Mouse (Mus musculus): ENCODE measurements around the gene Cd59b. TPM values are rescaled to one million over a fixed set of nuclear protein-coding genes. Genes with fewer than 3 reads are reported as not detected.

Cd59b gene
- polyA plus RNA-seq, 1 experiment from 2014 or later: 12.3 TPM

GRCm38 (mm10) chr2:104120312-104120711, 50.7 kb downstream of the Cd59b start:
- in situ Hi-C loops (cut with MboI; ENCODE audit: low pct_unique_long_range_greater_than_20kb): loop anchor here (10.0 kb wide), 1 partner anchor 86 kb away; no protein-coding TSS in a partner anchor
- no peak for ATAC-seq
- H3K27me3 ChIP-seq: no peaks in the 10 kb centered on the region
- POLR2A ChIA-PET: no interaction called here
- CTCF ChIA-PET: no interaction called here
- DNase-seq (ENCODE audit: low read depth, low spot score): no peak
- no peak for TF ChIP-seq CTCF (IDR thresholded peaks at IDR 0.05)

DNA sequence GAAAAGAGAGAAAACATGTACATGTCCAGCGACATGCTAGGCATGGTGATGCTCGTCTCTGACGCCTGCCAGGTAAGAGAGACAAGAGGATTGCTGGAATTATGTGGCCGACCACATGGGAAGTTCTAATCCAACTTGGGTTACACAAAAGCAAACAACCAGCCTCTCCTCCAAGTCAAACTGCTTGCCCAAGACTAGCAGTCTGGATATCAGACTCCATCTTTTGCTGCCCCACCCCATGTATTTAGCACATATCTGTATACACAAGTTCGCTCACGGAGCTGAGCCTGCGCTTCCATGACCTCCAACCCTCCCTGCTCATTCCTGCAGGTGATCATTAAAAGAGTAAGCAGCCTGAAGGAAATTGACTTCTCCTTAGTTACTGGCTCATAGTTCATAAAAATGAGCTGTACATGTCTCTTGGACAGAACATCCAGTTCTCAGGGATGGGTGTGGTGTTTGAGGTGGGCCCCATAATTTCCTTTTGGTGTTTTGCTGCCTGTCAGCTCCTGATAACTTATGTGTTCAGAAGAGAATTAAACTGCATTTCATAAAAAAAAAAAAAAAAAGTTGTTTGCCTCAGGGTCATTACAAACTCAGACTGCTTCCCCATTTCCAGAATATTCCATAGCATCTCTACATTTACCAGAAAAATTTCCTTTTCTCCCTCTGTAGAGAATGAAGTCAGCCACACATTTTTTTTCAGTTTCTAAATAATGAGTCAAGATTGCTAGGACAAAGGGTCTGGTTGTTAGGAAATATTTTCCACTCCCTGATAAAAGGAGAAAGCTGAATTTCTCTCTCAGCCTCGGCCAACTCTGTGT, 52.2 kb downstream of the Cd59b start:
- CTCF ChIA-PET: interaction anchor here (1.0 to 1.2 kb wide), 5 partner anchors 8 to 87 kb away, joined by 3 read pairs; no protein-coding TSS in a partner anchor
- no peak for DNase-seq (ENCODE audit: low read depth, low spot score)
- TF ChIP-seq CTCF (IDR thresholded peaks at IDR 0.05): no peak
- H3K27me3 ChIP-seq: no peaks in the 10 kb centered on the region
- ATAC-seq: no peak
- in situ Hi-C loops (cut with MboI; ENCODE audit: low pct_unique_long_range_greater_than_20kb): loop anchor here (10.0 kb wide), 1 partner anchor 87 kb away; no protein-coding TSS in a partner anchor
- POLR2A ChIA-PET: no interaction called here

GRCm38 (mm10) chr2:104122505-104123378, 53.1 kb downstream of the Cd59b start, which contains the start of gene A930018P22Rik:
A930018P22Rik (plus strand) TSS chr2:104122769.
- ChIA-PET POLR2A (interaction anchor here (1.2 kb wide), 1 partner anchor 9 kb away, joined by 3 read pairs; no protein-coding TSS in a partner anchor), CTCF (interaction anchor here (0.9 to 1.3 kb wide), 6 partner anchors 12 to 89 kb away, joined by 3 read pairs; no protein-coding TSS in a partner anchor)
- peak; percentile 89 for ATAC-seq
- in situ Hi-C loops (cut with MboI; ENCODE audit: low pct_unique_long_range_greater_than_20kb): loop anchor here (10.0 kb wide), 1 partner anchor 88 kb away; no protein-coding TSS in a partner anchor
- TF ChIP-seq CTCF (IDR thresholded peaks at IDR 0.05): no peak
- DNase-seq (ENCODE audit: low read depth, low spot score): no peak
- peaks cover 3% of the 10 kb centered on the region for H3K27me3 ChIP-seq

- H3K27me3 ChIP-seq: peaks cover 3% of the 10 kb centered on the region
- no peak for TF ChIP-seq CTCF (IDR thresholded peaks at IDR 0.05)
- DNase-seq (ENCODE audit: low read depth, low spot score) (no peak), ATAC-seq (no peak)
- CTCF ChIA-PET: interaction anchor here (0.9 to 1.3 kb wide), 2 partner anchors 11 to 89 kb away, joined by 3 read pairs; no protein-coding TSS in a partner anchor
- in situ Hi-C loops (cut with MboI; ENCODE audit: low pct_unique_long_range_greater_than_20kb): loop anchor here (10.0 kb wide), 1 partner anchor 89 kb away; no protein-coding TSS in a partner anchor
- POLR2A ChIA-PET: interaction anchor here (1.2 kb wide), 1 partner anchor 8 kb away, joined by 3 read pairs; no protein-coding TSS in a partner anchor
These were observed 53.9 kb downstream of the Cd59b start for GRCm38 (mm10) chr2:104123540-104123939.

GRCm38 (mm10) chr2:104124071-104124470, 54.4 kb downstream of the Cd59b start:
- no peak for TF ChIP-seq CTCF (IDR thresholded peaks at IDR 0.05)
- ATAC-seq (no peak), DNase-seq (ENCODE audit: low read depth, low spot score) (no peak)
- CTCF ChIA-PET: interaction anchor here (0.9 kb wide), 1 partner anchor 10 kb away, joined by 3 read pairs; no protein-coding TSS in a partner anchor
- in situ Hi-C loops (cut with MboI; ENCODE audit: low pct_unique_long_range_greater_than_20kb): loop anchor here (10.0 kb wide), 1 partner anchor 89 kb away; no protein-coding TSS in a partner anchor
- H3K27me3 ChIP-seq: peaks cover 3% of the 10 kb centered on the region
- POLR2A ChIA-PET: no interaction called here

GRCm38 (mm10) chr2:104128803-104129531, 59.3 kb downstream of the Cd59b start:
- in situ Hi-C loops (cut with MboI; ENCODE audit: low pct_unique_long_range_greater_than_20kb): loop anchor here (10.0 kb wide), 1 partner anchor 94 kb away; no protein-coding TSS in a partner anchor
- no peak for TF ChIP-seq CTCF (IDR thresholded peaks at IDR 0.05)
- DNase-seq (ENCODE audit: low read depth, low spot score) (no peak), ATAC-seq (no peak)
- H3K27me3 ChIP-seq: peaks cover 6% of the 10 kb centered on the region
- CTCF ChIA-PET: interaction anchor here (1.2 to 1.5 kb wide), 2 partner anchors 10 to 17 kb away, joined by 3 read pairs; no protein-coding TSS in a partner anchor
- POLR2A ChIA-PET: no interaction called here

- in situ Hi-C loops (cut with MboI; ENCODE audit: low pct_unique_long_range_greater_than_20kb): loop anchor here (10.0 kb wide), 1 partner anchor 285 kb away; the partner anchor contains the start of gene D430041D05Rik
- TF ChIP-seq CTCF (IDR thresholded peaks at IDR 0.05): no peak
- ChIA-PET CTCF (interaction anchor here (1.0 to 1.2 kb wide), 2 partner anchors 8 to 16 kb away, joined by 3 read pairs; no protein-coding TSS in a partner anchor), POLR2A (no interaction called here)
- DNase-seq (ENCODE audit: low read depth, low spot score): no peak
- ATAC-seq: no peak
- H3K27me3 ChIP-seq: peaks cover 6% of the 10 kb centered on the region
These were observed 60.5 kb downstream of the Cd59b start for GRCm38 (mm10) chr2:104130165-104130564.

GRCm38 (mm10) chr2:104130969-104131368, 61.3 kb downstream of the Cd59b start:
- POLR2A ChIA-PET: interaction anchor here (1.1 kb wide), 1 partner anchor 8 kb away, joined by 3 read pairs; the partner anchor contains the start of gene A930018P22Rik
- H3K27me3 ChIP-seq: peaks cover 6% of the 10 kb centered on the region
- no peak for ATAC-seq
- CTCF ChIA-PET: interaction anchor here (0.9 kb wide), 1 partner anchor 293 kb away, joined by 3 read pairs; no protein-coding TSS in a partner anchor
- in situ Hi-C loops (cut with MboI; ENCODE audit: low pct_unique_long_range_greater_than_20kb): loop anchor here (10.0 kb wide), 1 partner anchor 284 kb away; the partner anchor contains the start of gene D430041D05Rik
- no peak for TF ChIP-seq CTCF (IDR thresholded peaks at IDR 0.05)
- DNase-seq (ENCODE audit: low read depth, low spot score): no peak

DNA sequence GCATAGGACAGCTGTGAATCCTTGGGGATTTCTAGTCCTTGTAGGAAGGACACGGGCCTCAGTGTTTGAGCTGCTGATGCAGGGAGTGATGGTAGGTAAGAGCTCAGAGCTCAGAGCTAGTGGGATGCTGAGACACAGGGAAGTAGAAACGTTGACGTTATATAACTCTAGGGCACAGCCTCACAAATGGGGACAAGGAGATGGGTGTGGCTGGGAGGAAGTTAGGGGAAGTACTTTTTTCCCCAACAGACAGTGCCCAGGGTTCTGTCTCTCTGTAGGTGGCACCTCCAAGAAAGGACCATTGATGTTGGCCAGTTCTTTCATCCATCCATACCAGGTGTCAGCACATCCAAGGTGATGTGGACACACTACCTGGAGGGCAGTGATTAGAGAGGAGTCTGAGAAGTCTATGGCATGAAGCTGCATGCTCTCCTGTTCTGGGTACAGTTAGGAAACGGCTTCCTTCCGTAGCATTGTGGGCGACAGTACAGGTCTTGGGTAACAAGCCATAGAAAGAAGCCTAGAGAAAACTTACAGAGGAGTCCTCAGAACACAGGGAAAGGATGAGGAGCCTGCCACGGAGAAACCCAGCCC, 62.7 kb downstream of the Cd59b start:
- H3K27me3 ChIP-seq: peaks cover 4% of the 10 kb centered on the region
- POLR2A ChIA-PET: no interaction called here
- TF ChIP-seq CTCF (IDR thresholded peaks at IDR 0.05): no peak
- in situ Hi-C loops (cut with MboI; ENCODE audit: low pct_unique_long_range_greater_than_20kb): loop anchor here (10.0 kb wide), 1 partner anchor 282 kb away; the partner anchor contains the start of gene D430041D05Rik
- CTCF ChIA-PET: no interaction called here
- no peak for ATAC-seq
- no peak for DNase-seq (ENCODE audit: low read depth, low spot score)

Data from Patski (cell line).